Mouse (Mus musculus): Measurements from ENCODE around the gene Gpd1. TPM values are rescaled to one million over a fixed set of nuclear protein-coding genes. Genes with fewer than 3 reads are reported as not detected.

Gene Gpd1
- 10 to 100 TPM; 54.1 to 67.6 TPM for total RNA-seq (2021)

DNA sequence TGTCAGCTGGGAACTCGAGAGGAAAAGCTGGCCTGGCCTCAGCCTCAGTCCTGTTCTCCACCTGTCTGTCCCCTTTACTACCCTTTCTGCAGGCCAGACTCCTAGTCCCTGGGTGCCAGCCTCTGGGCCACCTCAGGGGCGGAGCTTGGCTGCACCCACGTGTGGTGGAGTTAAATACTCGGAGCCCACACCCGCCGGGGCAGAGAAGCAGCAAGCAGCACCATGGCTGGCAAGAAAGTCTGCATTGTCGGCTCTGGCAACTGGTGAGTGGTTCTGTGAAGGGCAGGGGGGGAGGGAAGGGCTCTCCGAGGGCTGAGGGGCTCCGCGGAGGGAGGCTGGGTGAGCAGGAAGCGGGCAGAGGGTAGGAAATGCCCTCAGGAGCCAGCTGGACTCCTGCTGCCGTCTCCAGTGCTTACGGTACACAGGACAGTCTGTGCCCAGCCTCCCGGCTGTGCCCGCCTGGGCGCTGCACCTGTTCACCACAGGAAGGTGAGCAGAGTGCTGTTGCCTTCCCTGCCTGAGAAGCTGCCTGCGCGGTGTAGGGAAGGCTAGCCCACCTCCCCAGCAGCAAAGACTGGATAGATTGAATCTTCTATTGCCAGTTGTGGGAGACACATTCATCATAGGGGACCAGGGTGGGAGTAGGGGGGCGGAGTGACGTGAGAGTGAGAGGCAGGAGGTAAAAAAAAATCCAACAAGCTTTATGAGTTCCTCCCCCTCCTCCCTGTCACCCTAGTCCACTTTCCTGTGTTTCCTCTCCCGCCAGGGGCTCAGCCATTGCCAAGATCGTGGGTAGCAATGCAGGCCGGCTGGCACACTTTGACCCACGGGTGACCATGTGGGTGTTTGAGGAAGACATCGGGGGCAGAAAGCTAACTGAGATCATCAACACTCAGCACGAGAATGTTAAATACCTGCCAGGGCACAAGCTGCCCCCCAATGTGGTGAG lies at the start of gene Gpd1:
Gpd1 (plus strand) TSS at position 130 of the 949 bp plus-strand sequence.
- peak; percentile 29 for DNase-seq (ENCODE audit: low spot score)
- intact Hi-C loops (cut with DNase I): loop anchor here (5.0 kb wide), 1 partner anchor 185 kb away; no protein-coding TSS in a partner anchor

DNA sequence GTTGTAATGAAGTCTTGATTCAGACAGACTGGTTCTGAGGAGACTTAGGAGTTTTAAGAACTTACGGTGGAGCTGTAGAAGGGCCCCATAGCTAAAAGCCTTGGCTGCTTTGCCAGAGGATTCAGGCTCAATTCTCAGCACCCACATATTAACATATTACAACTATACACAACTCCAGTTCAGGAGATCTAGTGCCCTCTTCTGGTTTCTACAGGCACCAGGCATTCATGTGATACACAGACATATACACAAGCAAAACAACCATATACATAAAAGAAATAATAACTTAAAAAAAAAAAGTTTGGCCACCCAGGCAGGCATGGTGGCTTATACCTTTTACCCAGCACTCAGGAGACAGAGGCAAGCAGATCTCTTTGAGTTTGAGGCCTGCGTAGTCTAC lies 49.8 kb upstream of the Gpd1 start:
- no peak for DNase-seq (ENCODE audit: low spot score)
- intact Hi-C loops (cut with DNase I): loop anchor here (5.0 kb wide), 1 partner anchor 170 kb away; no protein-coding TSS in a partner anchor

DNA sequence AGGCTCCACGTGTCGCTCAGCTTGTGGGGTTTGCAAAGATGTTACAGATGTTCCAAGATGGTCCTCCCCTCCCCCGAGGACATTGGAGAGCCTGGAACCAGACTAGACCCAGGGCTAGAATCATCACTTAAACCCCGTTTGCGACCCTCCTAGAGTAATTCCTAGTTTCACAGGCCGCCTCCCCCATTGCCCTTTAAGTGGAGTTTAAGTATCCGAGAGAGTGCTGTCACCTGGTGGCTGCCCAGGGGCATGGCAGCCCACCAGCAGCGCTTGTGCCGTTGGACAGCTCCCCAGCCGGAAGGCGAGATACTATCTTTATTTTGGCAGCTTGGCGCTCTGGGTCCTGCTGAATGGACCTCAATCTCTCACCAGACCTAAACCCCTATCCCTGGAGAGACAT lies 48.4 kb upstream of the Gpd1 start:
- peak; percentile 44 for DNase-seq (ENCODE audit: low spot score)
- intact Hi-C loops (cut with DNase I): loop anchor here (1.0 to 5.0 kb wide), 2 partner anchors 73 to 172 kb away; no protein-coding TSS in a partner anchor

DNA sequence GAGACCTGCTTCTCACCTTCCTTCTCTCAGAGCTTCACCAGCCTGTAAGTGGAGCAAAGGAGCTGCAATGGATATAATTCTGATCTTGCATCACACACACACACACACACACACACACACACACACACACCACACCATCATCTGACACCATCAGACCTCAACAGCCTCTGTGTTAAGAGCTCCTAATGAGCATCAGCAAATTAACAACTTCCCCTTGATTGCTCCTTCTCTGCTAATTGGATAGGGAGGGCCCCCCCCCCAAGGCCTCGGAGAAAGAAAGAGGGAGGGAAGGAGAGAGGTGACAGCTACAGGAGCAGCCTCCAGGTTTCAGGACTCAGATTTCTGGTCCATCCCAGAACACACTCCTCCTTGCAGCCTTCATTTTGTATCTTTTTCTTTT lies 47.9 kb upstream of the Gpd1 start:
- DNase-seq (ENCODE audit: low spot score): no peak
- intact Hi-C loops (cut with DNase I): loop anchor here (1.0 to 5.0 kb wide), 2 partner anchors 73 to 172 kb away; no protein-coding TSS in a partner anchor

DNA sequence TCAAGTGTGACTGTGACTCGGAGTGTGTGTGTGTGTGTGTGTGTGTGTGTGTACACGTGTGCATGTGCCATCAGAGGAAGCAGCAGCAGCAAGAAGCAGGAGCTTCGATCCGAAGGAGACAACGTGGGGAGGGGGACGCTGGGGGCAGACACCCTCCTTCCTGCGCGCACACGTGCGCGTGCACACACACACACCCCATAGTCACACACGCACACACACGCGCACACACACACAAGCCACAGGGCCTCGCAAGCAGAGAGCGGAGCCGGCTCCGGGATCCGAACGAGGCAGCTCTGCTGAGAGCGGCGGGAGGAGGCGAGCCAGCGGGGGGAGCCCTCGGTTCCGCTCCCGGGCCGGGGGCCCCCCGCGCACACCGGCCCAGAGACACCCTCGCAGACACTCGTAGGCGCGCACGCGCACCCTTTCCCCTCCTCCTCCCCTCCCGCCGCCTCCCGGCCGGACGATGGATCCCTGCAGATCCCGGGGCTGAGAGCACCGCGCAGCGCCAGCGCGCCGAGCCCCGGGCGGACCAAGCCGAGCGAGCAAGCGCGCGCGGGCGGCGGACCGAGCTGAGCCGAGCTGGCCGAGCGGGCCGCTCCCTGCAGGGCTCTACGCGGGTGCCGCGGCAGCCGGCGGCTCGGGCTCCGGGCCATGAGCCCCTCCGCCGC lies 47.0 kb upstream of the Gpd1 start, which contains the start of gene Asic1:
Asic1 (plus strand) TSS at position 215 of the 668 bp plus-strand sequence.
- intact Hi-C loops (cut with DNase I): loop anchor here (10.0 kb wide), 1 partner anchor 665 kb away; no protein-coding TSS in a partner anchor
- DNase-seq (ENCODE audit: low spot score): peak; percentile 47

DNA sequence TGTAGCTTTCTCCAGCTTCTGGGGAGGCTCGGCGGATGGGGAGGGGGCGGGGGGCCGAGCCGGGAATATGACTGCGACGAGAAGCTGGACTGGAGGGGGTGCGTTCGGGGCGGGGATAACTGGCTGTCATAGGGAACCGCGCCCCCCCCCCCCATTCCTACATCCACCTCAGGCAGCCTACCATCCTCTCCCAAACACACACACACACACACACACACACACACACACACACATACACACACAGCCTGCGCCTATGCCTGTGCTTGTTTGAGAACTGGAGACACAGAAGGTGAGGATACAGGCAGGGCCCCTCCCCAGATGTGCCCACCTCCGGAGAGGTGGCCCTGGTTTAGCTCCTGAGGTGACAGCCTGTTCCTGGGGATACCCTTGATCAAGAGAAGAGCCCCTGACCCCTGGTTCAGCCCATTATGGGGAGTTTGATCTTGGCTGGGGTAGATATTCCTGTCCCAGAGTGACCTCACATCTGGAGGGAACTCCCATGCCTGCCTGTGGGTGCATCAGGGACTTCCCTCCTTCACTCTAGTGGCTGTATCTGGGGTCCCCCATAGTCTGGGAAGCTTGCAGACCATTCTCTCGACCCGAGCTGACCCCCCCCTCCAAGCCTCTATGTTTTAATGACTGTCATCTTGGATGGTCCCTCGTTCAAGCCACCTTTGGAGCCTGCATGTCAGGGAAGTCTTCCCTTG lies 46.2 kb upstream of the Gpd1 start:
- intact Hi-C loops (cut with DNase I): loop anchor here (10.0 kb wide), 1 partner anchor 666 kb away; no protein-coding TSS in a partner anchor

DNA sequence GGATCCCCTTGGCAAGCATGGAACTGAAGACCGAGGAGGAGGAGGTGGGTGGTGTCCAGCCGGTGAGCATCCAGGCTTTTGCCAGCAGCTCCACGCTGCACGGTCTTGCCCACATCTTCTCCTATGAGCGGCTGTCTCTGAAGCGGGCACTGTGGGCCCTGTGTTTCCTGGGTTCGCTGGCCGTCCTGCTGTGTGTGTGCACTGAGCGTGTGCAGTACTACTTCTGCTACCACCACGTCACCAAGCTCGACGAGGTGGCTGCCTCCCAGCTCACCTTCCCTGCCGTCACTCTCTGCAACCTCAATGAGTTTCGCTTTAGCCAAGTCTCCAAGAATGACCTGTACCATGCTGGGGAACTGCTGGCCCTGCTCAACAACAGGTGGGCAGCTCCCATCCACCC lies 45.5 kb upstream of the Gpd1 start:
- intact Hi-C loops (cut with DNase I): loop anchor here (10.0 kb wide), 1 partner anchor 667 kb away; no protein-coding TSS in a partner anchor
- DNase-seq (ENCODE audit: low spot score): no peak

More for the DNA sequence above, 46.2 kb upstream of the Gpd1 start:
- DNase-seq (ENCODE audit: low spot score): no peak

DNA sequence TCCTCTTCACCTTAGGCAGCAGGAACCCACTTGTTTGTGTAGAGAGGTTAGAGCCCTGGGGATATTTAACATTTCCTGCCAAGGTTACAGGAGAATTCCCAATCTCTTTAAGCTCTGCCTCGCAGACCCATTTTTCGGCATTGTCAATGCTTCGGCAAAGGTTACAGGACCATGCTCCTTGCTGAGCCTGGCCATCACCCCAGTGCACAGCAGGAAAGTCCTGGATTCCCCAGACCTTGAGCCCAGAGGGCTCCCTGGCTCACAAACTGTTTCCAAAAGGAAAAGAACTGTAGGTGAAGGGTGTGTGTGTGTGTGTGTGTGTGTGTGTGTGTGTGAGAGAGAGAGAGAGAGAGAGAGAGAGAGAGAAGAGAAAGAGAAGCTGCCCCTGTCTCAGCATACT lies 42.4 kb upstream of the Gpd1 start:
- intact Hi-C loops (cut with DNase I): loop anchor here (10.0 kb wide), 1 partner anchor 670 kb away; no protein-coding TSS in a partner anchor
- DNase-seq (ENCODE audit: low spot score): no peak

DNA sequence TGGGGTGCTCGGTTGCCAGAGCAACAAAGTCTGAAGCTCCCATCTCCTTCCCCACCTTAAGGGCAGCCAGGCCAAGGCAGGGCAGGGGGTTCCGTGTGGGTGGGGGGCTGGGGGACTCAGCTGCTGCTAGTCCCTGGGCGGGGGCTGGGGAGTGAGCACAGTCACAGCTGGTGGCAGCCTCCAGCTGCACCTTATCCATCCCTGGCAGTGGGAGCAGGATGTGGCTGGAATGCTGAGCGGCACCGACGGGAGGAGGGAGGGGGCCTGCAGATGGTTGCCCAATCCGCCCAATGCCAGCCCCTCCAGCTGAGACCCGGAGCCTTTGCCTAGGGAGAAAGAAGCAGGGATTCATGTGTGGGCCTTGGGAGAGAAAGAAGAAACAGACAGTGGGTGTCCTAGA lies 40.2 kb upstream of the Gpd1 start:
- no peak for DNase-seq (ENCODE audit: low spot score)
- intact Hi-C loops (cut with DNase I): loop anchor here (10.0 kb wide), 1 partner anchor 672 kb away; no protein-coding TSS in a partner anchor

DNA sequence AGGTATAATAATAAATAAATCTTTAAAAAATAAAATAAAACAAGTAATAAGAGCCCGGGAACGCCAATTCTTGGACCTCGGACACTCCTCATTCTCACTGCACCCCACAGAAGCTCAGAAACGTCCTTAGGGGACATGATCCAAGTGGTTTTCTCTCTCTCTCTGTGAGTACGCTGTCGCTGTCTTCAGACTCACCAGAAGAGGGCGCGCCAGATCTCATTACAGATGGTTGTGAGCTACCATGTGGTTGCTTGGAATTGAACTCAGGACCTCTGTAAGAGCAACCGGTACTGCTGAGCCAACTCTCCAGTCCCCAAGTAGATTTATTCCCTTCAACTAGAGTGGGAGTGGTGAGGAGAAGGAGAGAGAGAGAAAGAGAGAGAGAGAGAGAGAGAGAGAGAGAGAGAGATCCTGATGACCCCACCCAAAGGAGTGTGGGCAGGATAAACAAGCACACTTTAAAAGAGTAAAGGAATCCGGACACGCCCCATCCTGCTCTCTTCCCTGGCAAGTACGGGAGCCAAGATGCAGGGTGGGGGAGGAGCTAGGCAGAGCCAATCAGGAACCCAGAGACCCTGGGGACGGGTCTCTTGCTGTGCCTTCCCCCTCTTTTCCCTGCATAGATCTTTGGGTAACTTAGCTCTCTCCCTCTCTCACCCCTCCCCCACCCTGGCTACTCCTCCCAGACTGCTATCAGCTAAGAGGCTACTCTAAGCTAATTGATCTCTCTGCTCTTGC lies 39.1 kb upstream of the Gpd1 start:
- intact Hi-C loops (cut with DNase I): loop anchor here (10.0 kb wide), 1 partner anchor 673 kb away; no protein-coding TSS in a partner anchor
- no peak for DNase-seq (ENCODE audit: low spot score)

DNA sequence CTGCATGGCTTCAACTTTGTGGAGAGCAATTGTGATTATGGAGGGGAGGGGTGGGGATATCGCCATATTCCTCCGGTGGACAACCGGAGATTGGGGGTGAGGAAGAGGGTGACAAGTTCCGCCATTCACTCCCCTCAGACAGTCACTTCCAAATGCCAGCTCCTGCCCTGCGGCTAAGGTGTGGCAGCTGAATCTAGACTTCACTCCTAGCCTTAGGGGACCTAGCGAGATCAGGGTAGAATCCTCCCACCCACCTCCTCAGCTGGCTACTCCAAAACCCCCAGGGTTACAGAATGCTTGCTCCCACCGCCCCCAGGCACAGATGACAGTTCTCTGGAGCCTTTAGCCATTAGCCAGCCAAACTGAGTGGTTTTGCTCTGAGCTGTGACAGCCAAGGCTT lies 38.3 kb upstream of the Gpd1 start:
- no peak for DNase-seq (ENCODE audit: low spot score)
- intact Hi-C loops (cut with DNase I): loop anchor here (10.0 kb wide), 1 partner anchor 674 kb away; no protein-coding TSS in a partner anchor

DNA sequence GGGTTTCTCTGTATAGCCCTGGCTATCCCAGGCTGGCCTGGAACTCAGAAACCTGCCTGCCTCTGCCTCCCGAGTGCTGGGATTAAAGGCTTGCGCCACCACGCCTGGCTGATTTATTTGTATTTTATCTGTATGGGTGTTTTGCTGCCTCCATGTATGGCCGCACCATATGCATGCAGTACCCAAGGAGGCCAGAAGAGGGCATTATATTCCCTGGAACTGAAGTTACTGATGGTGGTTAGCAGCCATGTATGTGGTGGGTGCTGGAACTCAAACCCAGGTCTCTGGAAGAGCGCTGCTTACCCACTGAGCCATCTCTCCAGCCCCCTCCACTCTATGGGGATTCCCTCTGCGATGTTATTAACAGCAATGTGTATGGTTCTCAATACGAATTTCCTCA lies 34.4 kb upstream of the Gpd1 start:
- intact Hi-C loops (cut with DNase I): no loop called here
- no peak for DNase-seq (ENCODE audit: low spot score)

DNA sequence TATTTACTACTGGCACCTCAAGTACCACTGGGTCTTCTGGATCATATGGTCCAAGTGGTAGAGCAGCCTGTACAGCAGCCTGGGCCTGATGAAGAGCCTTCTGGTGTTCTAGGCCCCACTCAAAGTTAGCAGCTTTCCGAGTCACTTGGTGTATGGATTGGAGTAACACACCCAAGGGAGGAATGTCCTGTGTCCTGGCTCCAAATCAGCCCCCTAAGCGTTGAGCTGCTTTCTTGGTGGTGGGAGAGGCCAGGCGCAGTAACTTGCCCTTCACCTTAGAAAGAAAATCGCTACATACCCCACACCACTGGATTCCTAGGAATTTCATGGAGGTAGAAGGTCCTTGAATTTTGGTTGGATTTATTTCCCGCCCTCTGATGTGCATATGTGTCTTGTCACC lies 33.2 kb upstream of the Gpd1 start:
- intact Hi-C loops (cut with DNase I): no loop called here

DNA sequence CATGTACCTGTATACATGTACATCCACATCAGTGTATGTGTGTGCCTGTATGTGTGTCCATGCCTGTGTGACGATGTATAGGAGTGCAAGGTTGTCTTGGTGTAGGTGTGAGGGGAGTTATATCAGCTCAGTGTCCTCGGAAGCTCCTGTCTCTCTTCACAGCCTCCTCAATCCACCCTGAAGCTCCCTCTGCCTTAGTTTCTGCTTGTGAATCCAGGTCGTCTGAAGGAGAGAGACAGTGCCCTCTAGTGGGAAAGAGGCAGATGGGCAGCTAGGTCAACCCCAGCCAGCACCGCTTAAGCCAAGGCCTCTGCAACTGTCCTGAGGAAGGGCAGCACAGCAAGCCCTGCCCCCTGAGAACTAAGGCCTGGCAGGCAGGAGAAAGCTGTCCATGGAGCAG lies 28.6 kb upstream of the Gpd1 start:
- DNase-seq (ENCODE audit: low spot score): no peak

More for the DNA sequence above, 33.2 kb upstream of the Gpd1 start:
- DNase-seq (ENCODE audit: low spot score): no peak

DNA sequence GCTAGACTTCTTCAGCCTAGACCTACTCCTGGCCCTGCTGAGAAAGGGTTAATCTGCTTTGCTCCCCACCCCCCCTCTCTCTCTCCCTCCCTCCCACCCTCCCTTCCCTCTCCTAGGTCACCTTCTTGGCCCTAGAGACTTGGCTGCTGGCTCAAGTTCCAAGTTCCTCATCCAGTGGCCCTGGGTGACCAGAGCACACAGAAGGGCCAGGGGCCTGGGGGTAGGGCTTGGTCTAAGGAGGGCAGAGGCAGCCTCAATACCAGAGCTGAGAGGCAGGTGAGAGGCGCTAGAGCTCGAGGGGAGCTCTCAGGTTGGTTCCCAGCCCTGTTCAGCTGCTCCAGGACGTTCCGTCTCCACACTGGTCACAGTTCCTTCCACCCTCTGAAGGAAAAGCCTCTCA lies 26.4 kb upstream of the Gpd1 start:
- DNase-seq (ENCODE audit: low spot score): no peak
- intact Hi-C loops (cut with DNase I): no loop called here

More for the DNA sequence above, 28.6 kb upstream of the Gpd1 start:
- intact Hi-C loops (cut with DNase I): loop anchor here (1.0 to 5.0 kb wide), 2 partner anchors 92 to 191 kb away; no protein-coding TSS in a partner anchor

DNA sequence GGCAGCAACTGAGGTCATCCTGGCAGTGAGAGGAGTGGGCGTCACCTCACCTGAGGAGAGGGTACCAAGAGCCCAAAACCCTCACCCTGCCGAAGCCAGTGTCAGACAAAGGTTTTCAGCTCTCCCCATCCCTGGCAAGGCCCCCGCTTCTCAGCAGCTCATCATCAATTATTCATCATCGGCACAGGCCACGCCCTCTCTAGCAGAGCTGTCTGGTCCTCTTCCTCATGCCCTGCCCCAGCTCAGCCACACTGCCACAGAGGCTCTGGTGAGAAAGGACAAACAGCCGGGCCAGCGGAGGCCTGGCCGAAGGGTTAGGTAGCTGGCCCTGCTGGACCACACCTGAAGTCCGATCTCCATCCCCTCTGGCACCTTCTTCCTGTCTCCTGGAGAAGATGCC lies 25.3 kb upstream of the Gpd1 start:
- no peak for DNase-seq (ENCODE audit: low spot score)
- intact Hi-C loops (cut with DNase I): no loop called here

DNA sequence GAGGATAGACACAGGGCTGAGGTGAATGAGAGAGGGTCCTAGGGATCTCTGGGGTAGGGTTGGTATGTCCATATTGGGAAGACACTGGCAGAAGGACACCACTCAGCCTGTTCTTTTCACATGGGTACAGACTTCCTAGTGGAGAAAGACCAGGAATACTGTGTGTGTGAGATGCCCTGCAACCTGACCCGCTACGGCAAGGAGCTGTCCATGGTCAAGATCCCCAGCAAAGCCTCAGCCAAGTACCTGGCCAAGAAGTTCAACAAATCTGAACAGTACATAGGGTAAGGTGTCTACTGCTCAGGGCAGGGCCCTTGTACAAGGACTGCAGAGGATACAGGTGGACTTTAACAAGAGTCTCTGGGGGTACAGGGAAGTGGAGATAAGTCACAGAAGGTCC lies 20.0 kb upstream of the Gpd1 start:
- intact Hi-C loops (cut with DNase I): no loop called here
- no peak for DNase-seq (ENCODE audit: low spot score)

DNA sequence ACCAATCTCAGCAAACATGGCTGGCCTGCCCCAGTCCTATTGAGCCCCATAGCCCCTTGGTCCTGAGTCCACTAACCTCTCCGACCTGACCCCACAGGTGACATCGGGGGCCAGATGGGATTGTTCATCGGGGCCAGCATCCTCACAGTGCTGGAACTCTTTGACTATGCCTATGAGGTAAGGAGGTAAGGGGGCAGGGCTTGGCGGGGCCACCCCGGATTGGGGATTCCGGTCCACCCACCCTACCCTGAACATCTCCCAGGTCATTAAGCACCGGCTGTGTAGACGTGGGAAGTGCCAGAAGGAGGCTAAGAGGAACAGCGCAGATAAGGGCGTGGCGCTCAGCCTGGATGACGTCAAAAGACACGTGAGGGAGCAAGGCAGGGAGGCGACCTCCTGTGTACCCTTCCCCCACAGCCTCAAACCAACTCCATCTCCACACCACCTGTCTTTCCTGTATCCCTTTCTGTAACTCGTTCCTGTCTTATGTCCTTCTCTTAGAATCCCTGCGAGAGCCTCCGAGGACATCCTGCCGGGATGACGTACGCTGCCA lies 18.7 kb upstream of the Gpd1 start:
- DNase-seq (ENCODE audit: low spot score): no peak
- intact Hi-C loops (cut with DNase I): no loop called here

DNA sequence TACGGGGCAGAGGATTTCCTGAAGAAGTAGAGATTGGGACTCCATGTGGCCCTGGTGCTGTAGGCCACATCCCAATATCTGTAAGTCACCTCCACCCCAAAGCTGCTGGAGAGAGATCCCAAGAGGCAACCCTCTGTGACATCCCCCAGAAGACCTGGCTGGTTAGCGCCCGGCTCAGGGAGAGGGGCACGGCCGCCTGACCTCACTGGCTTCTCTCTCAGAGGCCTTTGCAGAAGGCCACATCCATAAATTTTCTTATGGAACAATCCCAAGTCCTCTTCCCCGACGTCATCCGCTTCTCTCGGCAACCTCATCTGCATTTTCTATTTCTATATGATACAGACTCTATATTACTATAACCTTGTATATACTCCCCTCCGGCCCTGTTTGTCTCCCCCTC lies 17.6 kb upstream of the Gpd1 start:
- DNase-seq (ENCODE audit: low spot score): no peak
- intact Hi-C loops (cut with DNase I): no loop called here

Data from heart, postnatal 25 days (tissue).